Mouse (Mus musculus) brown adipose tissue, adult 24 weeks (tissue): Measurements from ENCODE around the gene Atg14. TPM values are rescaled to one million over a fixed set of nuclear protein-coding genes. Genes with fewer than 3 reads are reported as not detected.
A peak's percentile ranks its signal among the peaks of the same experiment; 100 is the strongest.
"Not testable (repeated sequence)": the region's sequence is repeated elsewhere in the genome, so short reads cannot be mapped to it uniquely, and the experiment has no call there.

Experiments used
- H3K27ac ChIP-seq: fragments of 200-500 bp; replicated peaks from 2 replicates; pipeline ENCODE4 v1.5.1; 2012; ENCODE audit warnings: low read depth, mild to moderate bottlenecking, low read length
- H3K4me1 ChIP-seq: fragments of 200-500 bp; 2 replicates; pipeline ENCODE4 v1.6.1; 2012; ENCODE audit warnings: low read length, mixed read lengths; ENCODE audit not compliant: control insufficient read depth, insufficient read depth, insufficient read length
- H3K4me3 ChIP-seq: fragments of 200-500 bp; 2 replicates; pipeline ENCODE4 v1.5.1; 2012; ENCODE audit warnings: low read depth, mild to moderate bottlenecking, low read length, moderate library complexity; ENCODE audit not compliant: insufficient read depth
- polyA plus RNA-seq: library from polyadenylated mRNA; stranded (reverse); fragments of >200 nt; gene quantifications from 2 replicates; pipeline ENCODE4 v1.2.4, GENCODE M21; 2012; ENCODE audit not compliant: missing spikeins, insufficient read depth, insufficient read length

The Atg14 gene
- polyA plus RNA-seq, result 5.5 and 7.8 TPM in 2 replicates

DNA sequence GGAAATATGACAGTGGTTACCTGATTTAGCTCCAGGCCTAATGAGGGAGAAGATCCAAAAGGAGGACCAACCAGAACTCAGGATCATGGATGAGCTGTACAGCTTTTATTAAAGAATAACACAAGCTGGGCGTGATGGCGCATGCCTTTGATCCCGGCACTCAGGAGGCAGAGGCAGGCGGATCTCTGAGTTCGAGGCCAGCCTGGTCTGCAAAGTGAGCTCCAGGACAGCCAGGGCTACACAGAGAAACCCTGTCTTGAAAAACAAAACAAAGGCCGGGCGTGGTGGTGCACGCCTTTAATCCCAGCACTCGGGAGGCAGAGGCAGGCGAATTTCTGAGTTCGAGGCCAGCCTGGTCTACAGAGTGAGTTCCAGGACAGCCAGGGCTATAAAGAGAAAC is at the start of gene Atg14:
Gene Atg14 (minus strand): TSS at position 101 of the 400 bp plus-strand sequence.
- H3K27ac ChIP-seq, H3K4me3 ChIP-seq: not testable (repeated sequence)

DNA sequence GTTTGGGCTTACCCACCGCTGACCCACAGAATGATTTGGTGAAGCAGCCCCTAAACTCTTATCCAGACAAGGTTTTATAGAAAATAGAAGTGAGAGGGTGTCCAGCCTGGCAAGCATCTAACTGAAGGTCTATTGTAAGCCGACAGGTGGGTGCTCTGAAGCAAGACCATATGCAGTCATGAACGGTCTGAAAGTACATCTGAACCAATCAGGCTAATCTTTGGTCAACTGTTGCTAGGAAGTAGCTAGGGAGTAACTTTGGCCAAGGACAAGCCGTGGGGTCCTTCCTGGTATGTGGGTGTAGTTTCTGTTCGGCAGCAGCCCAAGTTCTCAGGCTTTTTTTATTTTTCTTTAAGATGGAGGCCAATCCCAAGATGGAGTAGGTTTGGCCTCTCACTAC is 48.4 kb upstream of the Atg14 start:
- H3K4me3 ChIP-seq, result no peak overlapping the region
- no peak overlapping the region for H3K27ac ChIP-seq
- H3K4me1 ChIP-seq, result no peaks in the 10 kb centered on the region

More for the DNA sequence above, at the start of gene Atg14:
- not testable (repeated sequence) for H3K4me1 ChIP-seq

- H3K4me1 ChIP-seq, result no peaks in the 10 kb centered on the region
- no peak overlapping the region for H3K4me3 ChIP-seq
- H3K27ac ChIP-seq, result no peak overlapping the region
These were observed 42.8 kb upstream of the Atg14 start for GRCm38 (mm10) chr14:47613254-47613653.

GRCm38 (mm10) chr14:47597942-47598388 is 27.5 kb upstream of the Atg14 start:
- H3K27ac ChIP-seq, result no peak overlapping the region
- no peaks in the 10 kb centered on the region for H3K4me1 ChIP-seq
- H3K4me3 ChIP-seq, result no peak overlapping the region

DNA sequence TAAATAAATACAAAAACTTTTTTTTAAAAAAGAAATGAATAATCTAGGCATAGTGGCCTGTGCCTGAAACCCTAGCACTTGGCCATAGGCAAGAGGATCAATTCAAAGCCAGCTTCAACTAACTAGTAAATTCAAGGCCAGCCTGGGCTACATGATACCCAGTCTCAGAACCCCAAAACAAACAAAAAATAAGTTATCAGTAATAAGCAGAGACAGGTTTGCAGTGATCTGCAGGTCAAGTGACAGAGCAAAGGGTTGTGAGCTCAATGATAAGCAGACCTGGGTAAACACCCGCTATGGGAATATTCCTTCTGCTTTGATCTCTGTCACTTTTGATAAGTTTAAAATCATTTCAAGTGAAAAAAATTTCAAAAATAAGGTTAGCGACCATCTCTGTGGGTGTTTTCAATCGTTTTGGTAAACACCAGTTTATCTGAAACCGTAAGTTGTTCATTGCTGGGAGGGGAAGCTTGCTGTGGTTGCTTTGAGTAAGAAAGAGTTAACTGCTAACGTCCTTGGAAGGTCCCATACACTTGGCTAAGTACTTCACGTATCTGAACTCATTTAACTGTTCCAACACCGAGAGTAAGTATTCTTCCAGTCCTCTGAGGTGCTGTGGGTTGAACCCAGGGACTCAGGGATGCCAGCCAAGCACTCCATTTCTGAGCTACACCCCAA is 24.1 kb upstream of the Atg14 start:
- no peak overlapping the region for H3K27ac ChIP-seq
- no peaks in the 10 kb centered on the region for H3K4me1 ChIP-seq
- no peak overlapping the region for H3K4me3 ChIP-seq

GRCm38 (mm10) chr14:47590391-47590975 is 20.0 kb upstream of the Atg14 start:
- no peaks in the 10 kb centered on the region for H3K4me1 ChIP-seq
- H3K4me3 ChIP-seq, result no peak overlapping the region
- no peak overlapping the region for H3K27ac ChIP-seq

DNA sequence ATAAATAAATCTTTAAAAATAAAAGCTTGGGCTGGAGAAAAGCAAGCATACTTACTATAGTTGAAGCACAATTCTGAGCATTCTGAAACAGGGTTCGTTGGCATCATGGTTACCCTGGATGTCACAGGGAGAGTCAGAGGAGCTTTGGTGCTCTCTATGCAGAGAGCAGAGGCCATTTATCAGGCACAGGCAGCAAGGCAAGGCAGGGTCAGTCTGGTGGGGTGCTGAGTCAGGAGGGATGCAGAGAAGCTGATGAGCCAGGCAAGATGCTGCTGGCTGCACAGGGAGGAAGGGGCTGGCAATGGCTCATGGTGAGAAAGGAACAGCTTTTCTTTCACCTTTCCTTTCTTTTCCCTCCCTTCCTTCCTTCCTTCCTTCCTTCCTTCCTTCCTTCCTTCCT is 19.0 kb upstream of the Atg14 start:
- no peak overlapping the region for H3K4me3 ChIP-seq
- no peak overlapping the region for H3K27ac ChIP-seq
- H3K4me1 ChIP-seq, result no peaks in the 10 kb centered on the region

GRCm38 (mm10) chr14:47584346-47584745 is 13.9 kb upstream of the Atg14 start:
- Histone ChIP-seq H3K4me1 (no peaks in the 10 kb centered on the region), H3K4me3 (no peak overlapping the region)

DNA sequence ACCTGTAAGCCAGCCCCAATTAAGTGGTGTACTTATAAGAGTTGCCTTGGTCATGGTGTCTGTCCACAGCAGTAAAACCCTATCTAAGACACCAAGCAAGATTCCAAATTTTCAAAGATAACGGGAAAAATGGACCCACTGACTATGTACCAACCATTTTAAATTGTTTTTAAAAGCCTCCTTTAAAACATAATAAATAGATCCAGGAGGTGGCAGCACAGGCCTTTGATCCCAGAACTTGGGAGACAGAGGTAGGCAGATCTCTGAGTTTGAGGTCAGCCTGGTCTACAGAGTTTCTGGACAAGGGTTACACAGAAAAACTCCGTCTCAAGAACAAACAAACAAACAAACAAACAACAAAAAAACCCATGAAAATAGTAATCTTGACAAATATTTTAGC is 11.2 kb upstream of the Atg14 start:
- no peaks in the 10 kb centered on the region for H3K4me1 ChIP-seq
- H3K27ac ChIP-seq, result no peak overlapping the region
- H3K4me3 ChIP-seq, result no peak overlapping the region

More at GRCm38 (mm10) chr14:47584346-47584745, 13.9 kb upstream of the Atg14 start:
- no peak overlapping the region for H3K27ac ChIP-seq

- no peak overlapping the region for H3K4me3 ChIP-seq
These were observed 10.8 kb upstream of the Atg14 start for GRCm38 (mm10) chr14:47581280-47581679.

GRCm38 (mm10) chr14:47578086-47578485 is 7.6 kb upstream of the Atg14 start:
- no peak overlapping the region for H3K4me3 ChIP-seq
- no peak overlapping the region for H3K27ac ChIP-seq
- H3K4me1 ChIP-seq, result no peaks in the 10 kb centered on the region

More at GRCm38 (mm10) chr14:47581280-47581679, 10.8 kb upstream of the Atg14 start:
- no peak overlapping the region for H3K27ac ChIP-seq
- no peaks in the 10 kb centered on the region for H3K4me1 ChIP-seq

DNA sequence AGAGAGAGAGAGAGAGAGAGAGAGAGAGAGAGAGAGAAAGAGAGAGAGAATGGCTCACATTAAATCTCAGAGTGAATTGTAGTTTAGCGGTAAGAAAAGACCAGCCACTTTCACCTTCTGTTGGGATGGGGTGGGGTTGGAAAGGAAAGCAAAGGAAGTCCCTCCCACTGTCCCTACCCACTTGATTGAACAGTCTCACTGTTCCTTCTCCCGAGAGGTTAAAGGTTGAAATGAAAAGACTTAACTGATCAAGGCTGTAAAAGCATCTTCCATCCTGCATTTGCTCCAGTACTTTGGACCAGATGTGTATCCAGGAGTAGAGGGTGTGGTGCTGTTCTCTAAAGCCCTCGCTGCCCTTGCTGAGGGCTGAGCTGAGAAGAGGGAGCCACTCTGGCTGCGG is 6.2 kb upstream of the Atg14 start:
- Histone ChIP-seq H3K4me1 (no peaks in the 10 kb centered on the region), H3K27ac (no peak overlapping the region), H3K4me3 (no peak overlapping the region)

DNA sequence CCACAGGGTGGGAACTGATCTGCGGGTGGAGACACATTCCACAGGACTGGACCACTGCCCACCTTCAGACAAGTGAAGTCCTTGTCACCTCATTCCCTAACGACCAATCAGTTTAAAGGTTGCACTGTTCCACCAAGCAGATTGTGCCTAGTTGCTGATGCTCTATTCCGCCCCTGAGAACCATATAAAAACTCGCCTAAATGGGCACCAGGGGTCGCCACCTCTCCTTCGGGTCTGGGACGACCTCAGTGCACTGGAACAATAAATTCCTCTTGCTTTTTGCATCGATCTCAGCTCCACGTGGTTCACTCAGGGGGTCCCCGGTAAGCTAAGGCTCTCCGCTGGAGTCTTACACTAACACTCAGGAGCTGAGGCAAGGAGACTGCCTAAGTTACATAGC is 4.3 kb upstream of the Atg14 start:
- Histone ChIP-seq H3K27ac (no peak overlapping the region), H3K4me3 (no peak overlapping the region), H3K4me1 (no peaks in the 10 kb centered on the region)

DNA sequence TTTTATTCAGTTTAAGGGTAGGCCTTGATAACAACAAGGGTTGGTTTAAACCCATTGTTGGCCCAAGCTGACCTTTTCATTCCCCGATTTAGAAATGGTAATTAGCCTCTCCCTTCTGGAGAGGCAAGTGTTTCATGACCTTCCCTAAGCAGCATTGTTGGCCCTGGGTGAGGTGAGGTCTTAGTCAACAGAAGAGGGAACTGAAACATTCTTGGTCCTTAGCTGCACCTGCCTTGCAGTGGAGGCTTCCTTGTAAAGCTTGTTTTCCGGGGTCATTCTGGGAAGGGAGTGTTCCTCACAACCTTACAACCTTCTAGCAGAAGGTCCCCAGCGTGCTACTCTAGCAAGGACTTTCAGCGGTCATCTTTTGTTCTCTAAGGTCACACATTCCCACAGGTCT is 2.3 kb upstream of the Atg14 start:
- Histone ChIP-seq H3K27ac (no peak overlapping the region), H3K4me3 (no peak overlapping the region), H3K4me1 (no peaks in the 10 kb centered on the region)

GRCm38 (mm10) chr14:47567962-47568652 is 2.3 kb downstream of the Atg14 start:
- H3K4me1 ChIP-seq, result no peaks in the 10 kb centered on the region
- H3K4me3 ChIP-seq, result peak overlapping the region; percentile 88
- peak overlapping the region; percentile 68 for H3K27ac ChIP-seq
